Mouse (Mus musculus) CH12.LX (cell line): ENCODE results near the gene Larp7.

Experiments used
- CHD2 ChIP-seq: IDR thresholded peaks from 2 replicates; pipeline ENCODE4 v1.6.1; 2011; ENCODE audit warnings: low read length, improper control_type of control experiment
- CTCF ChIP-seq, 2 experiments: IDR thresholded peaks in 1 of 2; conservative IDR thresholded peaks in 1 of 2; 2 replicates each; pipeline ENCODE4 v1.5.1; 2011 to 2012; ENCODE audit warnings: low read depth in 2 of 2, low read length in 2 of 2, improper control_type of control experiment in 1 of 2, inconsistent platforms in 1 of 2, mild to moderate bottlenecking in 1 of 2, moderate library complexity in 1 of 2
- E2F4 ChIP-seq: IDR thresholded peaks from 2 replicates; pipeline ENCODE4 v1.6.1; 2011; ENCODE audit warnings: low read depth, low read length, improper control_type of control experiment; ENCODE audit not compliant: insufficient replicate concordance
- ELF1 ChIP-seq: IDR thresholded peaks from 2 replicates; pipeline ENCODE4 v1.6.1; 2014; ENCODE audit warnings: low read depth, mild to moderate bottlenecking, inconsistent platforms, low read length, improper control_type of control experiment
- EP300 ChIP-seq: IDR thresholded peaks from 2 replicates; pipeline ENCODE4 v1.6.1; 2011; ENCODE audit warnings: low read length, improper control_type of control experiment
- GABPA ChIP-seq: IDR thresholded peaks from 2 replicates; pipeline ENCODE4 v1.6.1; 2012; ENCODE audit warnings: low read depth, low read length, improper control_type of control experiment, inconsistent platforms; ENCODE audit not compliant: insufficient replicate concordance
- HCFC1 ChIP-seq: IDR thresholded peaks from 2 replicates; pipeline ENCODE4 v1.6.1; 2012; ENCODE audit warnings: low read depth, mild to moderate bottlenecking, inconsistent platforms, low read length, improper control_type of control experiment
- KAT2A ChIP-seq: IDR thresholded peaks from 2 replicates; pipeline ENCODE4 v1.6.1; 2012; ENCODE audit warnings: low read length, improper control_type of control experiment, inconsistent platforms; ENCODE audit not compliant: insufficient replicate concordance
- POLR2A ChIP-seq: IDR thresholded peaks from 2 replicates; pipeline ENCODE4 v1.6.1; 2011; ENCODE audit warnings: low read depth, mild to moderate bottlenecking, improper control_type of control experiment, low read length
- UBTF ChIP-seq: IDR thresholded peaks from 2 replicates; pipeline ENCODE4 v1.6.1; 2012; ENCODE audit warnings: low read depth, mild to moderate bottlenecking, inconsistent platforms, low read length, improper control_type of control experiment, moderate library complexity
- ZC3H11A ChIP-seq: IDR thresholded peaks from 2 replicates; pipeline ENCODE4 v1.6.1; 2012; ENCODE audit warnings: low read depth, mild to moderate bottlenecking, inconsistent platforms, low read length, improper control_type of control experiment
- ZMIZ1 ChIP-seq: IDR thresholded peaks from 2 replicates; pipeline ENCODE4 v1.6.1; 2012; ENCODE audit warnings: low read depth, mild to moderate bottlenecking, inconsistent platforms, low read length, improper control_type of control experiment

DNA sequence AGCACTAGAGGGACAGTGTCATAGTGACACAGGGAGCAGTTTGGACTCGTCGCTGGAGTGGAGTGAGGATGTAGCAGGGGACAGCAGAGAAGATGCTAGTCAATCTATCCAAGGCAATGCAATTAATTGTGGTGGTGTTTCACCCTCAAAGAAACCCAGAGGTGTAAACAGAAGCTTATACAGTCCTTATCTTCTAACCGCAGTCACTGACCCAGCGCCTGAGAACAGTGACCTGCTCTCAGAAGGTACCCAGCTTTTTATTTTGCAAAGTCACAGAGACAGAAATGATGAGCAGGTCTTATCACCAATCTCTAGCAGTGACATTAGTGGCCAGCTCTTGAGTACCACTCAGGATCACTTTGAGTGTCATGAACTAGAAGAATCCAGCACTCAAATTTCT lies 9.8 kb upstream of the Larp7 start:
- TF ChIP-seq GABPA (no peak), ZC3H11A (no peak), CTCF (conservative IDR thresholded peaks at IDR 0.05 in 1 of 2, IDR thresholded peaks at IDR 0.05 in 1 of 2; ENCODE audit: low read depth in 2 of 2, low read length in 2 of 2) (no peak), EP300 (no peak), KAT2A (no peak), HCFC1 (no peak), CHD2 (no peak), ELF1 (no peak), E2F4 (no peak), POLR2A (no peak), UBTF (no peak), ZMIZ1 (no peak)
